Mouse (Mus musculus) CH12.LX (cell line): ENCODE results near the gene Adam22. TPM values are rescaled to one million over a fixed set of nuclear protein-coding genes. Genes with fewer than 3 reads are reported as not detected.
"Not testable (repeated sequence)": the region's sequence is repeated elsewhere in the genome, so short reads cannot be mapped to it uniquely, and the experiment has no call there.

Experiments used
- DNase-seq: peaks from one replicate; pipeline ENCODE4 v3.0.0-alpha.2; 2013; ENCODE audit errors: extremely low read depth
- H3K27ac ChIP-seq: 2 replicates; pipeline ENCODE4 v1.5.1; 2012; ENCODE audit warnings: low read depth, mild to moderate bottlenecking, control low read depth, moderate library complexity; ENCODE audit not compliant: insufficient read depth
- H3K27me3 ChIP-seq: replicated peaks from 2 replicates; pipeline ENCODE3; 2012; ENCODE audit warnings: inconsistent platforms
- H3K36me3 ChIP-seq, 2 experiments: replicated peaks in 1 of 2; 2 replicates each; pipeline versions ENCODE3 to v1.6.1; 2012; ENCODE audit warnings: inconsistent platforms in 1 of 2, low read length in 1 of 2, mild to moderate bottlenecking in 1 of 2, mixed read lengths in 1 of 2, moderate library complexity in 1 of 2; ENCODE audit not compliant: control insufficient read depth in 1 of 2, insufficient read depth in 1 of 2
- H3K4me1 ChIP-seq, 2 experiments: 2 replicates each; pipeline ENCODE4 v1.6.1; 2012; ENCODE audit warnings: inconsistent platforms in 1 of 2, moderate library complexity in 1 of 2; ENCODE audit not compliant: insufficient read depth in 2 of 2, control insufficient read depth in 1 of 2
- H3K4me2 ChIP-seq: 2 replicates; pipeline ENCODE4 v1.6.1; 2012; ENCODE audit warnings: low read depth, mild to moderate bottlenecking, control low read depth; ENCODE audit not compliant: poor library complexity, insufficient read depth, severe bottlenecking
- H3K4me3 ChIP-seq, 3 experiments: fragments of 150-350 bp in 1 of 3; sonication (generic) in 1 of 3; replicated peaks in 1 of 3; 2 replicates each; pipeline versions ENCODE3 to v1.5.1; 2011 to 2012; ENCODE audit warnings: low read depth in 2 of 3, low read length in 2 of 3, mild to moderate bottlenecking in 2 of 3, moderate library complexity in 2 of 3, control low read depth in 1 of 3, improper control_type of control experiment in 1 of 3, inconsistent platforms in 1 of 3, mixed read lengths in 1 of 3; ENCODE audit not compliant: poor library complexity in 1 of 3
- H3K79me2 ChIP-seq: replicated peaks from 2 replicates; pipeline ENCODE4 v1.6.1; 2012; ENCODE audit warnings: mild to moderate bottlenecking, moderate library complexity; ENCODE audit not compliant: control insufficient read depth, poor library complexity, insufficient read depth, severe bottlenecking; ENCODE audit errors: extremely low read depth
- H3K9ac ChIP-seq: 2 replicates; pipeline ENCODE4 v1.6.1; 2012; ENCODE audit warnings: low read depth, mild to moderate bottlenecking, control low read depth, moderate library complexity; ENCODE audit not compliant: insufficient read depth
- H3K9me3 ChIP-seq: replicated peaks from 2 replicates; pipeline ENCODE3; 2012; ENCODE audit warnings: low read length, inconsistent platforms, mixed read lengths
- CHD1 ChIP-seq: IDR thresholded peaks from 2 replicates; pipeline ENCODE4 v1.6.1; 2012; ENCODE audit warnings: low read depth, low read length, improper control_type of control experiment, inconsistent platforms
- CHD2 ChIP-seq: IDR thresholded peaks from 2 replicates; pipeline ENCODE4 v1.6.1; 2011; ENCODE audit warnings: low read length, improper control_type of control experiment
- CTCF ChIP-seq, 2 experiments: IDR thresholded peaks in 1 of 2; conservative IDR thresholded peaks in 1 of 2; 2 replicates each; pipeline ENCODE4 v1.5.1; 2011 to 2012; ENCODE audit warnings: low read depth in 2 of 2, low read length in 2 of 2, improper control_type of control experiment in 1 of 2, inconsistent platforms in 1 of 2, mild to moderate bottlenecking in 1 of 2, moderate library complexity in 1 of 2
- ELF1 ChIP-seq: IDR thresholded peaks from 2 replicates; pipeline ENCODE4 v1.6.1; 2014; ENCODE audit warnings: low read depth, mild to moderate bottlenecking, inconsistent platforms, low read length, improper control_type of control experiment
- HCFC1 ChIP-seq: IDR thresholded peaks from 2 replicates; pipeline ENCODE4 v1.6.1; 2012; ENCODE audit warnings: low read depth, mild to moderate bottlenecking, inconsistent platforms, low read length, improper control_type of control experiment
- IRF4 ChIP-seq: IDR thresholded peaks from 2 replicates; pipeline ENCODE4 v1.6.1; 2014; ENCODE audit warnings: low read depth, mild to moderate bottlenecking, inconsistent platforms, low read length, improper control_type of control experiment
- KAT2A ChIP-seq: IDR thresholded peaks from 2 replicates; pipeline ENCODE4 v1.6.1; 2012; ENCODE audit warnings: low read length, improper control_type of control experiment, inconsistent platforms; ENCODE audit not compliant: insufficient replicate concordance
- MAFK ChIP-seq: IDR thresholded peaks from 2 replicates; pipeline ENCODE4 v1.6.1; 2011; ENCODE audit warnings: low read length, improper control_type of control experiment; ENCODE audit not compliant: insufficient replicate concordance
- MAX ChIP-seq: IDR thresholded peaks from 2 replicates; pipeline ENCODE4 v1.6.1; 2011; ENCODE audit warnings: low read length, improper control_type of control experiment
- MEF2A ChIP-seq: IDR thresholded peaks from 2 replicates; pipeline ENCODE4 v1.6.1; 2014; ENCODE audit warnings: low read depth, mild to moderate bottlenecking, inconsistent platforms, low read length, improper control_type of control experiment, borderline replicate concordance
- MXI1 ChIP-seq: IDR thresholded peaks from 2 replicates; pipeline ENCODE4 v1.6.1; 2011; ENCODE audit warnings: mild to moderate bottlenecking, low read depth, low read length, improper control_type of control experiment
- MYC ChIP-seq: IDR thresholded peaks from 2 replicates; pipeline ENCODE4 v1.6.1; 2011; ENCODE audit warnings: low read depth, mild to moderate bottlenecking, improper control_type of control experiment, low read length
- NELFE ChIP-seq: IDR thresholded peaks from 2 replicates; pipeline ENCODE4 v1.6.1; 2011; ENCODE audit warnings: low read depth, low read length, improper control_type of control experiment
- RAD21 ChIP-seq: IDR thresholded peaks from 2 replicates; pipeline ENCODE4 v1.6.1; 2011; ENCODE audit warnings: low read depth, mild to moderate bottlenecking, low read length, improper control_type of control experiment, moderate library complexity
- RCOR1 ChIP-seq: conservative IDR thresholded peaks from 2 replicates; pipeline ENCODE4 v1.6.1; 2012; ENCODE audit warnings: low read depth, mild to moderate bottlenecking, inconsistent platforms, low read length, improper control_type of control experiment
- SMC3 ChIP-seq: IDR thresholded peaks from 2 replicates; pipeline ENCODE4 v1.6.1; 2011; ENCODE audit warnings: low read depth, low read length, improper control_type of control experiment
- TBP ChIP-seq: conservative IDR thresholded peaks from 2 replicates; pipeline ENCODE4 v1.6.1; 2011; ENCODE audit warnings: low read depth, low read length, improper control_type of control experiment
- TCF12 ChIP-seq: IDR thresholded peaks from 2 replicates; pipeline ENCODE4 v1.6.1; 2014; ENCODE audit warnings: low read depth, mild to moderate bottlenecking, inconsistent platforms, low read length, improper control_type of control experiment
- UBTF ChIP-seq: IDR thresholded peaks from 2 replicates; pipeline ENCODE4 v1.6.1; 2012; ENCODE audit warnings: low read depth, mild to moderate bottlenecking, inconsistent platforms, low read length, improper control_type of control experiment, moderate library complexity
- USF1 ChIP-seq: IDR thresholded peaks from 2 replicates; pipeline ENCODE4 v1.6.1; 2014; ENCODE audit warnings: low read depth, mild to moderate bottlenecking, inconsistent platforms, low read length, improper control_type of control experiment
- ZNF384 ChIP-seq: IDR thresholded peaks from 2 replicates; pipeline ENCODE4 v1.6.1; 2012; ENCODE audit warnings: low read depth, low read length, improper control_type of control experiment, inconsistent platforms
- dilution Hi-C: fragments of 300-500 bp; cut with MboI; formaldehyde crosslinking; loops from 2 replicates; pipeline ENCODE4 v1.14.3; 2020; ENCODE audit warnings: low sequenced_read_pairs; ENCODE audit not compliant: extremely low pct_unique_long_range_greater_than_20kb, extremely low pct_ligation_motif_present
- in situ Hi-C: fragments of 300-500 bp; cut with MboI; formaldehyde crosslinking; loops from 3 replicates; pipeline ENCODE4 v1.14.3; 2019; ENCODE audit warnings: low sequenced_read_pairs, low pct_ligation_motif_present, low pct_unique_long_range_greater_than_20kb, mixed read lengths
- polyA plus RNA-seq: library from polyadenylated mRNA; unstranded; fragments of >175 nt; gene quantifications from 2 replicates; pipeline ENCODE4 v1.2.1, GENCODE M21; 2012; ENCODE audit warnings: low read depth; ENCODE audit not compliant: insufficient read length
- total RNA-seq, 2 experiments: library from RNA; depleted of rRNA; stranded (reverse); fragments of 300-350 nt in 1 of 2; fragments of >200 nt in 1 of 2; gene quantifications; 2 replicates each; pipeline ENCODE4 v1.2.3; 2012 to 2014

Gene Adam22
- total and polyA plus RNA-seq, 3 experiments: 0.07 to 0.55 (median 0.14) TPM

- TF ChIP-seq CHD1 (no peak), MYC (no peak; the same call in 1 of the 2 replicates), MEF2A (no peak)
Measured at GRCm38 (mm10) chr5:8055721-8056129, 312.2 kb downstream of the Adam22 start (continued).

- H3K27me3 ChIP-seq: no peaks in the 10 kb centered on the region
- peaks cover 3 to 21% of the 10 kb centered on the region in 2 experiments for H3K4me1 ChIP-seq
- H3K4me3 ChIP-seq: no peak overlapping the region
- H3K4me2 ChIP-seq: no peak overlapping the region
- DNase-seq: no peak
- dilution Hi-C loops (no loop called here), in situ Hi-C loops (no loop called here)
- peaks cover 3 to 8% of the 10 kb centered on the region in 2 experiments for H3K36me3 ChIP-seq
- TF ChIP-seq MAFK (no peak), UBTF (no peak), CHD2 (no peak), NELFE (no peak), USF1 (no peak), TBP (no peak), RCOR1 (no peak), CHD1 (no peak), MAX (no peak), SMC3 (no peak), TCF12 (no peak), MXI1 (no peak), ZNF384 (no peak), RAD21 (no peak)
- H3K9ac ChIP-seq: no peak overlapping the region
- no peak overlapping the region for H3K27ac ChIP-seq
- H3K79me2 ChIP-seq: peaks cover 6% of the 10 kb centered on the region; the same call in 1 of the 2 replicates
- H3K9me3 ChIP-seq: no peaks in the 10 kb centered on the region
Measured at GRCm38 (mm10) chr5:8053827-8054226, 314.1 kb downstream of the Adam22 start.

GRCm38 (mm10) chr5:8045855-8046254 is 322.1 kb downstream of the Adam22 start, which contains the start of gene Sri:
Sri (plus strand) TSS chr5:8046078.
- H3K27me3 ChIP-seq: no peaks in the 10 kb centered on the region
- dilution Hi-C loops: no loop called here
- H3K27ac ChIP-seq: no peak within 1 kb of the TSS
- H3K79me2 ChIP-seq: no peaks in the 10 kb centered on the region
- no peak for DNase-seq
- H3K9ac ChIP-seq: no peak within 1 kb of the TSS
- TF ChIP-seq CHD2: no peak
- TF ChIP-seq CTCF (conservative IDR thresholded peaks at IDR 0.05 in 1 of 2, IDR thresholded peaks at IDR 0.05 in 1 of 2; ENCODE audit: low read depth in 2 of 2, low read length in 2 of 2): no peak
- no peak for TF ChIP-seq ELF1
- TF ChIP-seq SMC3: no peak
- TF ChIP-seq IRF4: no peak
- no peak for TF ChIP-seq HCFC1
- TF ChIP-seq KAT2A: no peak
- TF ChIP-seq, all 38 proteins: peak for 0
- H3K9me3 ChIP-seq: no peaks in the 10 kb centered on the region
- in situ Hi-C loops: no loop called here
- no peak within 1 kb of the TSS for H3K4me3 ChIP-seq
- H3K4me2 ChIP-seq: no peak within 1 kb of the TSS
- no peaks in the 10 kb centered on the region for H3K36me3 ChIP-seq
- H3K4me1 ChIP-seq: peaks cover 4 to 15% of the 10 kb centered on the region in 2 experiments; a peak in 3 of 4 replicates

- H3K27me3 ChIP-seq, H3K9me3 ChIP-seq, DNase-seq, H3K4me1 ChIP-seq, dilution Hi-C loops, in situ Hi-C loops, H3K79me2 ChIP-seq, H3K4me3 ChIP-seq, H3K9ac ChIP-seq, H3K36me3 ChIP-seq, H3K4me2 ChIP-seq, H3K27ac ChIP-seq: not testable (repeated sequence)
Measured at GRCm38 (mm10) chr5:8034596-8034995, 333.4 kb downstream of the Adam22 start.
